Mouse (Mus musculus) CD4-positive, CD25-positive, alpha-beta regulatory T cell, adult 9 weeks (primary cell): ENCODE measurements around the gene Rgma. TPM values are rescaled to one million over a fixed set of nuclear protein-coding genes. Genes with fewer than 3 reads are reported as not detected.

Source experiments
- polyA plus RNA-seq: library from polyadenylated mRNA; unstranded; fragments of 100-300 nt; shearing (Covaris generic); gene quantifications from one replicate; pipeline ENCODE4 v1.2.1, GENCODE M21; 2017

The Rgma gene
- polyA plus RNA-seq = not detected

GRCm38 (mm10) chr7:73375257-73376100 is at the start of gene Rgma:
Rgma (plus strand) TSS chr7:73375509.

Other genes with a start within 250 kb of the Rgma start
- gene Chd2, start 166.3 kb downstream of the Rgma start, polyA plus RNA-seq = 292 TPM